Mouse (Mus musculus) liver, embryonic 14.5 days (tissue): ENCODE measurements at regions not wholly inside any gene's neighbourhood (a gene's known extent, or its start where the extent isn't known, plus 50 kb on each side); places are given as distances from the start of the nearest gene placed in this dataset.

Source experiments
- ATAC-seq: fragments of 200-750 bp; cut with Nextera tagmentation; 2 replicates; pipeline ENCODE4 v1.8.0; 2017; ENCODE audit warnings: moderate number of reproducible peaks, mild to moderate bottlenecking, moderate library complexity; ENCODE audit not compliant: insufficient read depth
- DNase-seq, 3 experiments: peaks; one replicate each; pipeline ENCODE4 v3.0.0-alpha.2; 2012 to 2013; ENCODE audit warnings: low read depth in 3 of 3, low spot score in 3 of 3
- H3K27ac ChIP-seq: fragments of 300-500 bp; sonication (generic); 2 replicates; pipeline ENCODE4 v1.5.1; 2014; ENCODE audit warnings: moderate library complexity, mild to moderate bottlenecking, control low read depth, inconsistent platforms
- H3K27me3 ChIP-seq: fragments of 300-500 bp; sonication (generic); 2 replicates; pipeline ENCODE4 v1.6.1; 2014; ENCODE audit warnings: mild to moderate bottlenecking, low read length, moderate library complexity; ENCODE audit not compliant: control insufficient read depth, insufficient read depth
- H3K36me3 ChIP-seq: fragments of 300-500 bp; sonication (generic); replicated peaks from 2 replicates; pipeline ENCODE4 v1.6.1; 2014; ENCODE audit warnings: low read depth; ENCODE audit not compliant: control insufficient read depth, insufficient read depth
- H3K4me1 ChIP-seq, 2 experiments: fragments of 200-500 bp in 1 of 2; fragments of 300-500 bp in 1 of 2; sonication (generic) in 1 of 2; replicated peaks; 2 replicates each; pipeline ENCODE4 v1.6.1; 2012 to 2014; ENCODE audit warnings: antibody characterized with exemption in 1 of 2, inconsistent platforms in 1 of 2, low read length in 1 of 2; ENCODE audit not compliant: control insufficient read depth in 2 of 2, insufficient read depth in 2 of 2
- H3K4me2 ChIP-seq: fragments of 300-500 bp; sonication (generic); 2 replicates; pipeline ENCODE4 v1.6.1; 2014; ENCODE audit warnings: low read depth, mild to moderate bottlenecking, control low read depth, moderate library complexity
- H3K4me3 ChIP-seq, 2 experiments: fragments of 200-500 bp in 1 of 2; fragments of 300-500 bp in 1 of 2; sonication (generic) in 1 of 2; 2 replicates each; pipeline ENCODE4 v1.5.1; 2012 to 2014; ENCODE audit warnings: low read depth in 2 of 2, low read length in 2 of 2, mild to moderate bottlenecking in 2 of 2, control low read depth in 1 of 2, inconsistent platforms in 1 of 2, moderate library complexity in 1 of 2; ENCODE audit not compliant: insufficient read depth in 1 of 2
- H3K9ac ChIP-seq: fragments of 300-500 bp; sonication (generic); replicated peaks from 2 replicates; pipeline ENCODE4 v1.6.1; 2014; ENCODE audit warnings: mild to moderate bottlenecking, control low read depth, moderate library complexity
- H3K9me3 ChIP-seq: fragments of 300-500 bp; sonication (generic); 2 replicates; pipeline ENCODE4 v1.6.1; 2016; ENCODE audit warnings: low read length, mixed read lengths; ENCODE audit not compliant: control insufficient read depth
- CTCF ChIP-seq: IDR thresholded peaks from 2 replicates; pipeline ENCODE4 v1.5.1; 2016; ENCODE audit warnings: antibody characterized with exemption, low read depth, control low read depth
- EP300 ChIP-seq: IDR thresholded peaks from 2 replicates; pipeline ENCODE4 v1.6.1; 2016; ENCODE audit warnings: antibody characterized with exemption, low read depth
- WGBS: fragments of 180-500 bp; shearing (Covaris S2); extraction: QIAGEN DNeasy Blood & Tissue Kit; methylation state at CpG from one replicate; pipeline ENCODE4 v1.1.7; 2014; ENCODE audit not compliant: insufficient replicate concordance; 5-methylcytosine and 5-hydroxymethylcytosine counted together

GRCm38 (mm10) chr10:95087864-95088570 is 143.4 kb upstream of the Plxnc1 start:
- Histone ChIP-seq H3K27ac (no peak overlapping the region), H3K9ac (no peak overlapping the region), H3K36me3 (no peaks in the 10 kb centered on the region), H3K27me3 (no peaks in the 10 kb centered on the region), H3K4me3 (no peak overlapping the region), H3K4me1 (no peaks in the 10 kb centered on the region), H3K4me2 (no peak overlapping the region), H3K9me3 (no peaks in the 10 kb centered on the region)
- ATAC-seq, result no peak
- no peak for DNase-seq
- no peak for TF ChIP-seq EP300
- peak; percentile 63 for TF ChIP-seq CTCF
- WGBS, result 39% methylated on average over 13 of the region's 13 CpGs

- no peaks in the 10 kb centered on the region for H3K4me1 ChIP-seq
- ATAC-seq (no peak), DNase-seq (no peak)
- H3K27me3 ChIP-seq, result no peaks in the 10 kb centered on the region
- no peaks in the 10 kb centered on the region for H3K9me3 ChIP-seq
- no peak overlapping the region for H3K4me2 ChIP-seq
- H3K36me3 ChIP-seq, result no peaks in the 10 kb centered on the region
- H3K9ac ChIP-seq, result no peak overlapping the region
- TF ChIP-seq CTCF, result no peak
- H3K27ac ChIP-seq, result no peak overlapping the region
- WGBS, result 13% methylated on average over 4 of the region's 4 CpGs
- no peak overlapping the region for H3K4me3 ChIP-seq
Measured at GRCm38 (mm10) chr10:95086755-95087154, 142.1 kb upstream of the Plxnc1 start.

- no peak overlapping the region for H3K9ac ChIP-seq
- WGBS, result 47% methylated on average over 8 of the region's 8 CpGs
- no peak overlapping the region for H3K4me2 ChIP-seq
- TF ChIP-seq EP300, result no peak
- TF ChIP-seq CTCF, result no peak
- H3K27me3 ChIP-seq, result no peaks in the 10 kb centered on the region
- H3K36me3 ChIP-seq, result no peaks in the 10 kb centered on the region
- DNase-seq (no peak), ATAC-seq (no peak)
- no peaks in the 10 kb centered on the region for H3K4me1 ChIP-seq
- no peak overlapping the region for H3K4me3 ChIP-seq
- no peak overlapping the region for H3K27ac ChIP-seq
- no peaks in the 10 kb centered on the region for H3K9me3 ChIP-seq
Measured at GRCm38 (mm10) chr10:95085688-95086268, 141.1 kb upstream of the Plxnc1 start.

GRCm38 (mm10) chr10:95083341-95084148 is 138.9 kb upstream of the Plxnc1 start:
- H3K9me3 ChIP-seq, result no peaks in the 10 kb centered on the region
- H3K4me1 ChIP-seq, result no peaks in the 10 kb centered on the region
- H3K36me3 ChIP-seq, result no peaks in the 10 kb centered on the region
- no peak overlapping the region for H3K9ac ChIP-seq
- no peak overlapping the region for H3K27ac ChIP-seq
- DNase-seq, result no peak
- WGBS, result 54% methylated on average over 14 of the region's 14 CpGs
- H3K4me3 ChIP-seq, result no peak overlapping the region
- H3K27me3 ChIP-seq, result no peaks in the 10 kb centered on the region
- TF ChIP-seq EP300 (no peak), CTCF (no peak)
- no peak for ATAC-seq
- H3K4me2 ChIP-seq, result no peak overlapping the region

GRCm38 (mm10) chr10:95082634-95083033 is 138.0 kb upstream of the Plxnc1 start:
- Histone ChIP-seq H3K27me3 (no peaks in the 10 kb centered on the region), H3K9me3 (no peaks in the 10 kb centered on the region), H3K9ac (no peak overlapping the region), H3K36me3 (no peaks in the 10 kb centered on the region), H3K4me1 (no peaks in the 10 kb centered on the region), H3K4me3 (no peak overlapping the region), H3K27ac (no peak overlapping the region), H3K4me2 (no peak overlapping the region)
- DNase-seq, result no peak
- TF ChIP-seq EP300, result no peak
- TF ChIP-seq CTCF, result no peak
- ATAC-seq, result no peak
- WGBS, result 63% methylated on average over 5 of the region's 5 CpGs
